23 mouse cellular contexts compared by ENCODE assay signal in the genomic region with DNA sequence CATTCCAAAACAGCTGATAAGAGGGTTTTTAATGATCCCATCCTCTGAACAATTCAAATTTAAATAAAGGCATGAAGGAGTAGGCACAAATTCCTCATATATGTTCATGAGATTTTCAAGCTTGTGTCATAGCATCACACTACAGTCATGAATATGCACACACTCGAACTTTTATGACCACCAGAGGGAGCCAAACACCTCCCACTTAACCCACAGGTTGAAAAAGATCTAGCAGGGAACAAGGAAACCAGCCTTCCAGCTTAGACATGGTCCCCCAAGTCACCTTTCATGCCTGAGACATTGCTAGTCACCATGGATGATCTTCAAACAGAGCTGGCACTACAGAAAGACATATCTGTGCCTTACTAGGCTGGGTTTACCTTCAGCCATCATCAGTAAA. TPM values are rescaled to one million over a fixed set of nuclear protein-coding genes. Genes with fewer than 3 reads are reported as not detected.
DNase-seq lines count a peak whose midpoint lies in the region; ATAC-seq and TF ChIP-seq lines count a peak whose summit lies in the region.
"Had no signal": no experiment of that assay in that cellular context is flagged by ENCODE, and none has a peak within 500 bp of the region (broad histone marks: within the 10 kb centered on the region; RNA-seq: fewer than 3 reads in every experiment).

No protein-coding gene starts in this region.

- H3K36me3 ChIP-seq in liver, postnatal 0 days (replicated peaks; ENCODE audit: insufficient read depth, low read length) = no peaks in the 10 kb centered on the region
- H3K36me3 ChIP-seq in forebrain, embryonic 14.5 days (ENCODE audit: control insufficient read depth, insufficient read depth, low read length) = no peaks in the 10 kb centered on the region
- H3K36me3 ChIP-seq: forebrain, embryonic 10.5 days; midbrain, embryonic 12.5 days had no signal

- H3K9ac ChIP-seq in liver, postnatal 0 days (replicated peaks) = no peak overlapping the region
- H3K9ac ChIP-seq in forebrain, embryonic 14.5 days (ENCODE audit: low read length) = no peak overlapping the region
- H3K9ac ChIP-seq: midbrain, embryonic 12.5 days had no signal

- no peak overlapping the region for H3K4me2 ChIP-seq in liver, postnatal 0 days (ENCODE audit: low read depth, low read length)
- no peak overlapping the region for H3K4me2 ChIP-seq in forebrain, embryonic 14.5 days (ENCODE audit: low read length)
- H3K4me2 ChIP-seq: midbrain, embryonic 12.5 days had no signal

- no peak overlapping the region for H3K27ac ChIP-seq in liver, postnatal 0 days (ENCODE audit: low read depth)
- no peak overlapping the region for H3K27ac ChIP-seq in forebrain, embryonic 14.5 days (ENCODE audit: low read depth, low read length)
- H3K27ac ChIP-seq: forebrain, embryonic 10.5 days; midbrain, embryonic 12.5 days had no signal

- H3K27me3 ChIP-seq in liver, postnatal 0 days (ENCODE audit: insufficient read depth, low read length) = no peaks in the 10 kb centered on the region
- H3K27me3 ChIP-seq in forebrain, embryonic 14.5 days (replicated peaks; ENCODE audit: control insufficient read depth, insufficient read depth, low read length) = no peaks in the 10 kb centered on the region
- H3K27me3 ChIP-seq: midbrain, embryonic 12.5 days had no signal

- no peaks in the 10 kb centered on the region for H3K4me1 ChIP-seq in liver, postnatal 0 days (ENCODE audit: insufficient read depth)
- H3K4me1 ChIP-seq in forebrain, embryonic 14.5 days (ENCODE audit: control insufficient read depth, insufficient read depth, low read length) = no peaks in the 10 kb centered on the region
- H3K4me1 ChIP-seq: forebrain, embryonic 10.5 days; midbrain, embryonic 12.5 days had no signal

- WGBS in liver, postnatal 0 days (ENCODE audit: insufficient replicate concordance) = 0% methylated on average over 1 of the region's 1 CpGs
- WGBS in forebrain, embryonic 14.5 days = 3% methylated on average over 1 of the region's 1 CpGs

- H3K4me3 ChIP-seq in liver, postnatal 0 days (ENCODE audit: low read depth, low read length) = no peak overlapping the region
- no peak overlapping the region for H3K4me3 ChIP-seq in forebrain, embryonic 14.5 days (ENCODE audit: low read depth, low read length)
- H3K4me3 ChIP-seq: forebrain, embryonic 10.5 days; midbrain, embryonic 12.5 days; myocyte had no signal

- TF ChIP-seq EP300 in liver, postnatal 0 days (IDR thresholded peaks at IDR 0.05; ENCODE audit: low read depth) = no peak

- ATAC-seq in liver, postnatal 0 days = no peak
- ATAC-seq in forebrain, embryonic 14.5 days = no peak
- ATAC-seq: lung, postnatal 0 days had no signal

- H3K9me3 ChIP-seq in liver, postnatal 0 days (ENCODE audit: low read length) = no peaks in the 10 kb centered on the region
- peaks cover 8% of the 10 kb centered on the region; the same call in 1 of the 2 replicates for H3K9me3 ChIP-seq in forebrain, embryonic 14.5 days (replicated peaks; ENCODE audit: control insufficient read depth, low read length)

- peak; percentile 57 for TF ChIP-seq CTCF in liver, postnatal 0 days (IDR thresholded peaks at IDR 0.05; ENCODE audit: low read depth)

- peak; percentile 1 for DNase-seq in adrenal gland, postnatal 10 days
- DNase-seq in adrenal gland, postnatal 36 days = no peak
- peak; percentile 2 for DNase-seq in layer of hippocampus, adult 11-12 months (ENCODE audit: low spot score)
- DNase-seq in layer of hippocampus, adult 9-10 months (ENCODE audit: low spot score) = no peak
- DNase-seq in 3T3-L1 (ENCODE audit: low read depth, low spot score) = peak; percentile 77
- peak; percentile 32 for DNase-seq in liver, postnatal 0 days
- DNase-seq in forebrain, embryonic 14.5 days (ENCODE audit: low spot score) = no peak
- DNase-seq in gastrocnemius, postnatal 4 days (ENCODE audit: low spot score in 2 of 2) = no peak
- DNase-seq: cerebellum, adult 8-10 months; kidney, adult 18-20 months; right cerebral cortex, postnatal 14 days had no signal

RNA-seq across cellular contexts. Expression of gene Skint10, which starts 16.0 kb away (rescaled TPM):
- total RNA-seq in adrenal gland, postnatal 10 days (2021) = not detected
- not detected for total RNA-seq in adrenal gland, postnatal 36 days (2021)
- polyA plus RNA-seq in liver, postnatal 0 days (2015; fragmentation: Nextera tagmentation; extraction: Ambion mirVana) = not detected in 2 replicates
- polyA plus RNA-seq in forebrain, embryonic 14.5 days (2014; fragmentation: Nextera tagmentation; extraction: Ambion mirVana) = not detected in 2 replicates
- not detected for total RNA-seq in gastrocnemius, postnatal 4 days (2021)
- total RNA-seq: adrenal gland, adult 18-20 months; hematopoietic stem cell, adult 5-6 weeks; layer of hippocampus, adult 8-10 months; neutrophil, adult 5-6 weeks had no signal
- polyA plus RNA-seq: embryonic facial prominence, embryonic 14.5 days; forebrain, embryonic 10.5 days; gonadal fat pad, adult 2 months; heart, embryonic 14.5 days; limb, embryonic 14.5 days; lung, postnatal 0 days; midbrain, embryonic 12.5 days; myocyte had no signal

Comparison
In these comparisons a context has a peak if more than half of its experiments do, and no peak if none do; other contexts are left out.
1. DNase-seq: peak in adrenal gland, postnatal 10 days (single experiment), layer of hippocampus, adult 11-12 months (single experiment), 3T3-L1 (single experiment) and liver, postnatal 0 days (single experiment); none in adrenal gland, postnatal 36 days (0 of 2), layer of hippocampus, adult 9-10 months (single experiment), forebrain, embryonic 14.5 days (single experiment) and gastrocnemius, postnatal 4 days (0 of 2).